Mouse (Mus musculus): ENCODE measurements around the gene Mmd2. TPM values are rescaled to one million over a fixed set of nuclear protein-coding genes. Genes with fewer than 3 reads are reported as not detected.

Mmd2 gene
- polyA plus RNA-seq, 1 experiment from 2014 or later: 34.8 TPM

DNA sequence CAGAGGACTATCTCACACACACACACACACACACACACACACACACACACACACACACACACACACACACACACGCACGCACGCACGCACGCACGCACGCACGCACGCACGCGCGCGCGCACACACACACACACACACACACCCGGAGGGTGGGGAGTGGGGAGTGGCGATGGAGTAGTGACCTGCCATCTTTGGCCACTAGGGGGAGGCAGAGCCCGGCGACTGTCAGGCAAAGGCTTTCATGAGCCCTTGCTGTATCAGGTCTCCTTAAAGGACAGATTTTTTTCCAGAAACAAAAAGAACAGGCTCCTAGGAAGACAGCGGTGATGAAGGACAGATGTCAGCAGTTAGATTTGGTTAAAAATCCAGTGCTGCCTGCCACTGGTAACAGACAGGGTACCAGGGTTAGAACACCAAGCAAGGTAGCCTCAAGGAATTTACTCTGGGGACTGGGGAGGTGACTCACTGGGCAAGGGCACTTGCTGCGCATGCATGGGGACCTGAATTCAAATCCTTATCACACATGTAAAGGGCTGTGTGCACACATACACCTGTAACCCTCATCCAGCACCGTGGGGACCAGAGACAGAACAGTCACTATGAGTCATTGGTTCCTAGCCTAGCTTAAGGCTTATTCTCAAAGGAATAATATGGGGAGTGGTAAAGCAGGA, 51.1 kb downstream of the Mmd2 start:
- H3K27ac ChIP-seq: no peak overlapping the region
- no peak overlapping the region for H3K4me3 ChIP-seq
- H3K9ac ChIP-seq: no peak overlapping the region
- H3K9me3 ChIP-seq: no peaks in the 10 kb centered on the region
- H3K27me3 ChIP-seq: 0 out of 2 replicates have a peak, but pooled peaks cover 3% of the 10 kb centered on the region
- H3K36me3 ChIP-seq: no peaks in the 10 kb centered on the region
- no peak overlapping the region for H3K4me2 ChIP-seq
- ATAC-seq (ENCODE audit: low FRiP score): 0 out of 2 replicates have a peak, but pooled peaks have one; percentile 68
- H3K4me1 ChIP-seq (replicated peaks): no peaks in the 10 kb centered on the region
- 40% methylated on average over 7 of the region's 21 CpGs for WGBS

DNA sequence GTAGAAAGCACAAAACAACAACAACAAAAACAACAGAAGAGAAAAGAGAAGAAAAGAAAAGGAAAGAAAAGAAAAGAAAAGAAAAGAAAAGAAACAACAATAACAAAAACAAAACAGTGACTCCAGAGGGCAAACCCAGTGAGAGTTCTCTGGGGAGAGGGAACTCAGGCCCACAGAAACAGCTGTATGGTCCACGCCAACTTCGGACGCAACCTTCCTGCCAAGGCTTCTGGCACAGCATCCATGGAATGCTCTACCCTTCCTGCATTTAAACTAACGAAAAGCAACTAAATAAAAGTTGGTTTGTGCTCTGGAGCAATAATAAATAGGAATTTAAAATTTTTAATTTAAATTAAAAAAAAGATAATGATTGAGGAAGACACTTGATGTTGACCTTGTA, 51.9 kb downstream of the Mmd2 start:
- 88% methylated on average over 4 of the region's 4 CpGs for WGBS
- H3K27ac ChIP-seq: no peak overlapping the region
- H3K9me3 ChIP-seq: no peaks in the 10 kb centered on the region
- no peak overlapping the region for H3K9ac ChIP-seq
- ATAC-seq (ENCODE audit: low FRiP score): no peak
- no peaks in the 10 kb centered on the region for H3K4me1 ChIP-seq (replicated peaks)
- no peak overlapping the region for H3K4me2 ChIP-seq
- no peak overlapping the region for H3K4me3 ChIP-seq
- H3K36me3 ChIP-seq: no peaks in the 10 kb centered on the region
- 0 out of 2 replicates have a peak, but pooled peaks cover 3% of the 10 kb centered on the region for H3K27me3 ChIP-seq

DNA sequence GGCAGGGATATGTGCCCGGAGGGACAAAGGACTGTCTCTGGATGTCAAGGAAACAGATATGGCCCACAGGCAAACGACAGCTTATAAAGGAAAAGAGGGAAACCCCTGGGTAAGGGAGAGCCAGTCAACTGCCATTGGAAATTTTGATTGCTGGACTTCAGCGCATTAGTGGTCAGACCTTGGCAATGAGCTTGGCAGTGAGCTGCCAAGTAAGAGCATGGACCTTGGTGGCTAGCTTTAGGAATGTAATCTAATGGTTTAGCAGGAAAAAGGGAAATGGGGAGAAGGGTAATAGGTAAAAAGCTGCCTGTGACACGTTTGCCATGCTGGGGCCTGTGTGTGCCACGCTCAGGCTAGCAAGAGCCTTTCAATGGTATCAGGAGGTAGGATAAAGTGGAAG, 52.7 kb downstream of the Mmd2 start:
- ATAC-seq (ENCODE audit: low FRiP score): no peak
- no peaks in the 10 kb centered on the region for H3K4me1 ChIP-seq (replicated peaks)
- H3K27ac ChIP-seq: no peak overlapping the region
- no peaks in the 10 kb centered on the region for H3K9me3 ChIP-seq
- no peaks in the 10 kb centered on the region for H3K36me3 ChIP-seq
- H3K4me3 ChIP-seq: no peak overlapping the region
- WGBS: 87% methylated on average over 5 of the region's 5 CpGs
- no peak overlapping the region for H3K4me2 ChIP-seq
- 0 out of 2 replicates have a peak, but pooled peaks cover 2% of the 10 kb centered on the region for H3K27me3 ChIP-seq
- H3K9ac ChIP-seq: no peak overlapping the region

DNA sequence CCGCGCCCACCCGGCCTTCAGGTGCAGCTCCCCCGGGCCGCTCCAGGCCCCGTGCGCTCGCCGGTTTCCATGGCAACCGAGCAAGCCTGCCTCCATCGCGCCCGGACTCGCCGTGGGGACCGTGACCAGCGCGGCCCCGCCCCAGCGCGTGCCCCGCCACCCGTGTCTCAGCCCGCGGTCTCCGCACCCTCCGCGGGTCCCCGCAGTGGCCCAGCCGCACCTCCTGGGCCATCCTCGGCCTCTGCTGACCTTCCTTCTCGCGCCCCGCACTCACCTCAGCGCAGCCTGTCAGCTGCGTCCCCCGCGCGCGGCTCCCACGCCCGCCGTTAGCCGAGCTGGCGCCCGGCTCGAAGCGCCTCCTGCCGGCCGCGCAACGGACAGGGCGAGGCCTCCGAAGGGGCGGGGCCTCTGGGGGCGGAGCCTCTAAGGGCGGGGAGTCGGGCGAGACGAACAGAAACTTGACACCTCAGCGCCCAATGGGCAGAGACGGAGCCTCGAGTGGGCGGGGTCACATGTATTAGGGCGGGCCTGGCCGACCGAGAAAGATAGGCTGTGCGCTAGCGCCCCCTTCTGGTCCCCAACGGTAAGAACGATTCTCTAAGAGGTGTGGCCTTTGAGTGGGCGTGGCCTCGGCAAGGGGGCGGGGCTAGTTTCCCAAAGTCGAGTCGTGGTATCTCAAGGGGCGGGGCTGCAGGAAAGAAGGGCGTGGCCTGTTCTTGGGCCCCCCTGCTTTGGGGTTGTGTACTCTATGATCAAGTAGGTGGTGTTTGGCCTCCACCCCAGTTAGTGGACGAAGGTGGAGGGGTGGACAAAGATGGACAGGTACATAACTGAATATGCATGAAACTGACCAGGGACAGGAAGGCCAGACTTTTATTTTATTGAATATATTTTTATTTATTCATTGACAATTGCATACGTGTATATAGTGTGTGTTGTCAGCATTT, 57.6 kb downstream of the Mmd2 start, which contains the start of gene Radil:
Gene Radil (minus strand): TSS at position 393 of the 947 bp plus-strand sequence.
- peak within 1 kb of the TSS; percentile 93 for H3K4me2 ChIP-seq
- 3% methylated on average over 76 of the region's 80 CpGs for WGBS
- H3K9me3 ChIP-seq: no peaks in the 10 kb centered on the region
- H3K4me3 ChIP-seq: peak within 1 kb of the TSS; percentile 67
- peak within 1 kb of the TSS; percentile 71 for H3K27ac ChIP-seq
- no peaks in the 10 kb centered on the region for H3K36me3 ChIP-seq
- 0 out of 2 replicates have a peak, but pooled peaks cover 5% of the 10 kb centered on the region for H3K27me3 ChIP-seq
- ATAC-seq (ENCODE audit: low FRiP score): peak; percentile 89
- peaks cover 24% of the 10 kb centered on the region for H3K4me1 ChIP-seq (replicated peaks)
- H3K9ac ChIP-seq: peak within 1 kb of the TSS; percentile 81

DNA sequence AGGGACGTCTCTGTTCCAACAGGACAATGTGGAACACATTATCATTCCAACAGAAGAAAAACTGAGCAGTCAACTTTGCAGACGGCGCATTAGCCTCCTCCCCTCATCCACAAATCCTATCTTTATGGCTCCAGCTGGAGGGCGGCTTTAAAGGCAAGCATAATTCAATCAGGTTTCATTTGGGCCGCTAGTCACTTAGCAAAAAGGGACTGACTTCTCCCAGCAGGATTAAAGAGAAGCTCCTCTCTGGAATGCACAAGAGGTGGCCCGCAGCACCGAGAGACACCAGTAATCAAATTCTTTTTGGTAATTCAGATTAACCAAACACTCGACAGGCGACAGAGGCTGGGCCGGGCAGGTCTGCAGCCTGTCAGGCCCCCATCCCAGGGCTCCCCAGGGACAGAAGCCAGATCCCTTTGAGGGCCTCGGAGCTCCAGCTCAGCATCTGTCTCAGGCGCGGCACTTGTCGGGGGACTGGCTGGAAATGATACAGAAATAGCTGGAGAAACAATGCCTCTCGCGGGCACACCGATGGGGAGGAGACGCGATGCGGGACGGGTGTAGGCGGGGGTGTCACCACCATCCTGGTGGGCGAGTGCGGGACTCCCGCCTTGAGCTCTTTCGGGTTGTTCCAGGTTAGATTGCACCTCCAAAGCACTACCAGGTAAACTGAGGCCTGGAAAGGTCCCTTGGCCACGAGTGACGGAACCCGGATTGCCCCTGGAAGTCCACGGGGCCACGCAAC, 58.5 kb downstream of the Mmd2 start:
- H3K9ac ChIP-seq: peak overlapping the region; percentile 81
- peak overlapping the region; percentile 71 for H3K27ac ChIP-seq
- peak; percentile 47 for ATAC-seq (ENCODE audit: low FRiP score)
- peaks cover 24% of the 10 kb centered on the region for H3K4me1 ChIP-seq (replicated peaks)
- H3K4me2 ChIP-seq: peak overlapping the region; percentile 93
- WGBS: under 1% methylated on average over 31 of the region's 31 CpGs
- peak overlapping the region; percentile 67 for H3K4me3 ChIP-seq
- no peaks in the 10 kb centered on the region for H3K36me3 ChIP-seq
- 0 out of 2 replicates have a peak, but pooled peaks cover 5% of the 10 kb centered on the region for H3K27me3 ChIP-seq
- H3K9me3 ChIP-seq: no peaks in the 10 kb centered on the region

DNA sequence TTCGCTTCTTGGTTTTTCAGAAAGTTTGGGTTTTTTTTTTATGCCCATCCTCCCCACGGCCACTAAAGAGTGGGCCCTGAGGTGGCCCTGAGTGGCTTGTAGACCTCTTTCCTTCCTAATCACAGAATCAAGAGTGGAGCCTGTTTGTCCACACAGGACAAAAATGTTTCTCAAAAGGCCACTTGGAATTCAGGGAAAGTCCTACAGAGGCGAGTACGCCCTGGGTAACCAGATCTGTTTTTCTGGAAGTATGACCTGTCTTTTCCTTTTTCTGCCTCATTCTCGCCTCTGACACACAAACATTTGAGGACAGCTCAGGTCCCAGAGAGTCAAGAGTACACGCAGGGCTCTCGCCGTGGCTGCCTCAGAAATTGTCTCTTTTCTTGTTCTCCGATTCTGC, 59.2 kb downstream of the Mmd2 start:
- Histone ChIP-seq H3K9ac (peak overlapping the region; percentile 81), H3K27me3 (0 out of 2 replicates have a peak, but pooled peaks cover 5% of the 10 kb centered on the region), H3K4me2 (peak overlapping the region; percentile 93), H3K4me3 (peak overlapping the region; percentile 67), H3K4me1 (replicated peaks) (peaks cover 24% of the 10 kb centered on the region), H3K36me3 (no peaks in the 10 kb centered on the region), H3K27ac (0 out of 2 replicates have a peak overlapping the region, but pooled peaks have one; percentile 44), H3K9me3 (no peaks in the 10 kb centered on the region)
- WGBS: 53% methylated on average over 9 of the region's 9 CpGs
- ATAC-seq (ENCODE audit: low FRiP score): no peak

DNA sequence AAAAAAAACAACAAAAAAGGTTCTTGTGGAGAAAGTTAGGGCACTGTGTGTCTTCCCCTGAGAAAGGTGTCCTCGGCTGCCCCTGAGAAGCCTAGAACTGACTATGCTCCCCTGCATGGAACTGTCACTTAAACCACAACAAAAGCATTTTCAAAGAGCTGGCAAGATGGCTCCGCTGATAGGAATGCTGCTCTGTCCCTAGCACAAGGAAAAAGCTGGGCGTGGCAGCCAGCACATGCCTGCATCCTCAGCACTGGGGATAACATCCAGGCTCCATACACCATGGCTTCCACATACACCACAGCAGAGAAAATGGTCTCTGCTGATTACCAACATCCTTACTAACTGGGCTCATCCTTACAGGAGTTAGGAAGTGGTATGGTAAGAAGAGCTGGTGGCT, 61.5 kb downstream of the Mmd2 start:
- Histone ChIP-seq H3K9me3 (no peaks in the 10 kb centered on the region), H3K4me3 (no peak overlapping the region), H3K36me3 (no peaks in the 10 kb centered on the region), H3K27me3 (0 out of 2 replicates have a peak, but pooled peaks cover 5% of the 10 kb centered on the region), H3K4me2 (no peak overlapping the region), H3K4me1 (replicated peaks) (peaks cover 24% of the 10 kb centered on the region), H3K9ac (no peak overlapping the region), H3K27ac (no peak overlapping the region)
- 75% methylated on average over 3 of the region's 3 CpGs for WGBS
- ATAC-seq (ENCODE audit: low FRiP score): no peak

DNA sequence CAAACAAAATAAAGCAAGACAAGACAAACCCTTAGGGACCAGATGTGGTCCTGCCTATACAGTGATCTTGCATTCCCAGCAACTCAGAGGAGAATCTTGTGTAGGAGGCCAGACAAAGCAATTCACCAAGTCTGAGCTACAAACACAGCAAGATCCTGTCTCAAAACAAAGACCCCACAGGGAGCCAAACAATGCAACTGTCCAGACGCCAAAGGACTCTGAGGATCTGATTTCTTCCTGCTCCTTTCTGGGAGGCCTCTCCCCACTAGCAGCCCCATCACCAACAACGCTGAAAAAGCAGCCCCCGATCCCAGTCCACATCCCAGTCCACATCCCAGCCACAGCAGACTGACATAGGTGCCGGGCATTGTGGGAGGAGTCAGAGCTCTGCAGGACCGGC, 62.3 kb downstream of the Mmd2 start:
- Histone ChIP-seq H3K27ac (no peak overlapping the region), H3K9ac (no peak overlapping the region), H3K9me3 (no peaks in the 10 kb centered on the region), H3K4me2 (no peak overlapping the region), H3K27me3 (0 out of 2 replicates have a peak, but pooled peaks cover 5% of the 10 kb centered on the region), H3K4me3 (no peak overlapping the region), H3K4me1 (replicated peaks) (peaks cover 24% of the 10 kb centered on the region), H3K36me3 (no peaks in the 10 kb centered on the region)
- WGBS: 5% methylated on average over 5 of the region's 5 CpGs
- ATAC-seq (ENCODE audit: low FRiP score): no peak

DNA sequence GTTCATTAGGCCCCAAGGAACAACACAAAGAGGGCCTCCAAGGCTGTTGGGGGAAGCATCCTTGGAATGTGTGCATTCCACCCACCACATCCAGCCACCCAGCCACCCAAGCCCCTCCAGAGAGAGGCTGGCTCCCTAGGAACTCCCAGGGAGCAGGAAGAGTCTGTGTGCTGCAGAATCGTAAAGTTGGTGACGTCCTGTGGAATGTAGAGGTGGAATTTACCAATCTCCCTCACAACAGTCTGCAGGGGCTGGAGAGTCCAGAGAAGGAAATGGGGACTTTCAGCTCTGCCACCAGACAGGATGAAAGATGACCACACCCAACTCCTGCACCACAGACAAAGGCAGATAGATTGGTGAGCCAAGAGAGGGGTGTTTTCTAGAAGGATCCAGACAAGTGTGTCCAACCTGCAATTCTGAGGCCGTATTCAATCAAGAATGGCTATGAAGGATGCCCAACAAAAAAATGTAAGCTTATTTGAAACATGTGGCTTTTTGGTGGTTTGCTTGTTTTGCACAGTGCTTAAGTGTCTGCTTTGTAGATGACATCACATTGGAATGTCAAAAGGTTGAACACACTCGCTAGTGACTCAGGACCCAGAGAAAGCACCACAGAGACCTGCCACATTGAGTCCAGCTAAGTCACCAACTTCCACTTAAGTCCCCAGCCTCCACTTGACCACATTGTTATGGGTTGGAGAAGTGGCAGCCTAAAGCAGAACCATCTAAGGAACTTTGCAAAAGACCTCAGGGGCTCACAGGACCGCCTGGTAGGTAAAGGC, 63.4 kb downstream of the Mmd2 start:
- Histone ChIP-seq H3K36me3 (no peaks in the 10 kb centered on the region), H3K9ac (no peak overlapping the region), H3K4me3 (no peak overlapping the region), H3K27ac (no peak overlapping the region), H3K9me3 (no peaks in the 10 kb centered on the region), H3K4me1 (replicated peaks) (peaks cover 18% of the 10 kb centered on the region), H3K4me2 (no peak overlapping the region), H3K27me3 (0 out of 2 replicates have a peak, but pooled peaks cover 5% of the 10 kb centered on the region)
- WGBS: 81% methylated on average over 5 of the region's 5 CpGs
- no peak for ATAC-seq (ENCODE audit: low FRiP score)

DNA sequence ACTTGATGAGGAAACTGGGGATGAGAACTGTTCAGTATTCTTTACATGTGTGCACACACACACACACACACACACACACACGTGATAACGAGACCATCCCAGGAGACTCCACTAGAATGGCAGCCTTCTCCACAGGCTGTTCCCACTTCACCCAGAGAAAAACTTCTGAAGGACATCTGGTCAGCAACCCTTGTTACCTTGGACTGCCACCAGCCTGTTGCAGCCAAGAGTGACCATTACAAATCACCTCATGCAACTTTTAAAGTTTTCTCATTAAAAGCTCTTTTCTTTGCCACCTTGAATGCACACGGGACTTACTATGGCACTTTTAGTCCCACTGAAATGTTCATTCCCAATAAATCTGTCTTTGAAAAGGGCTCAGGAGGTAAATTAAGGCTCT, 71.3 kb downstream of the Mmd2 start:
- WGBS: 92% methylated on average over 3 of the region's 3 CpGs

DNA sequence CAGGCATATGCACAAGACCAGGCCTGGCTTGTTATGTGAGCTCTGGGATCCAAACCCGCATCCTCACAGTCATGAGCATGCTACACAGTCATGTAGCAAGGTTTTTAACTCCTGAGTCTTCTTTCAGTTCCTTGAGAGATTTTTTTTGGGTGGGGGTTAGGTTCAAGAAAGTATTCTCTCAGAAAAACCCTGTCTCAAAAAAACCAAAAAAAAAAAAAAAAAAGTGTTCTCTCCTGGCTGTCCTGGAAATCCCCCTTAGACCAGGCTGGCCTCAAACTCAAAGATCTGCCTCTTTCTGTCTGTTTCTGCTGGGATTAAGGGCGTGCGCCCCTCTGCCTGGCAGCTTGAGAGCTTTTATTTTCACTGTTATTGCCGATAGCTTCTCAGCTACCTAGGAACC, 73.2 kb downstream of the Mmd2 start:
- H3K4me1 ChIP-seq (replicated peaks): no peaks in the 10 kb centered on the region
- no peak for ATAC-seq (ENCODE audit: low FRiP score)
- no peaks in the 10 kb centered on the region for H3K36me3 ChIP-seq
- H3K9ac ChIP-seq: no peak overlapping the region
- no peak overlapping the region for H3K4me2 ChIP-seq
- no peak overlapping the region for H3K27ac ChIP-seq
- WGBS: 86% methylated on average over 4 of the region's 4 CpGs
- H3K9me3 ChIP-seq: no peaks in the 10 kb centered on the region
- H3K4me3 ChIP-seq: no peak overlapping the region
- H3K27me3 ChIP-seq: peaks cover 8% of the 10 kb centered on the region

More for the DNA sequence above, 71.3 kb downstream of the Mmd2 start:
- no peaks in the 10 kb centered on the region for H3K36me3 ChIP-seq
- no peak for ATAC-seq (ENCODE audit: low FRiP score)
- H3K4me1 ChIP-seq (replicated peaks): no peaks in the 10 kb centered on the region
- H3K27ac ChIP-seq: no peak overlapping the region
- no peaks in the 10 kb centered on the region for H3K9me3 ChIP-seq
- H3K27me3 ChIP-seq: no peaks in the 10 kb centered on the region
- no peak overlapping the region for H3K4me2 ChIP-seq
- H3K4me3 ChIP-seq: no peak overlapping the region
- no peak overlapping the region for H3K9ac ChIP-seq

All from hindbrain, embryonic 13.5 days (tissue).